Mouse (Mus musculus): Measurements from ENCODE around the gene Zfp637.

The Zfp637 gene

GRCm38 (mm10) chr6:117840686-117841510, at the start of gene Zfp637:
Gene Zfp637, plus strand, starts transcription at chr6:117841180.
- in situ Hi-C loops (cut with MboI; ENCODE audit: low pct_unique_long_range_greater_than_20kb in 1 of 2, low sequenced_read_pairs in 2 of 2, unreplicated experiment in 1 of 2), result loop anchor here in 1 of 2 experiments (25.0 kb wide), 2 partner anchors 679 to 1079 kb away; partner anchors contain the start of gene Cxcl12

- in situ Hi-C loops (cut with MboI; ENCODE audit: low pct_unique_long_range_greater_than_20kb in 1 of 2, low sequenced_read_pairs in 2 of 2, unreplicated experiment in 1 of 2), result no loop called here
Measured at GRCm38 (mm10) chr6:117795251-117795650, 45.7 kb upstream of the Zfp637 start.

- in situ Hi-C loops (cut with MboI; ENCODE audit: low pct_unique_long_range_greater_than_20kb in 1 of 2, low sequenced_read_pairs in 2 of 2, unreplicated experiment in 1 of 2), result no loop called here
Measured at GRCm38 (mm10) chr6:117800824-117801223, 40.2 kb upstream of the Zfp637 start.

- in situ Hi-C loops (cut with MboI; ENCODE audit: low pct_unique_long_range_greater_than_20kb in 1 of 2, low sequenced_read_pairs in 2 of 2, unreplicated experiment in 1 of 2), result no loop called here
Measured at GRCm38 (mm10) chr6:117801801-117802200, 39.2 kb upstream of the Zfp637 start.

GRCm38 (mm10) chr6:117807756-117808155, 33.2 kb upstream of the Zfp637 start:
- in situ Hi-C loops (cut with MboI; ENCODE audit: low pct_unique_long_range_greater_than_20kb in 1 of 2, low sequenced_read_pairs in 2 of 2, unreplicated experiment in 1 of 2), result no loop called here

- in situ Hi-C loops (cut with MboI; ENCODE audit: low pct_unique_long_range_greater_than_20kb in 1 of 2, low sequenced_read_pairs in 2 of 2, unreplicated experiment in 1 of 2), result no loop called here
Measured at GRCm38 (mm10) chr6:117809816-117810215, 31.2 kb upstream of the Zfp637 start.

GRCm38 (mm10) chr6:117810717-117811116, 30.3 kb upstream of the Zfp637 start:
- in situ Hi-C loops (cut with MboI; ENCODE audit: low pct_unique_long_range_greater_than_20kb in 1 of 2, low sequenced_read_pairs in 2 of 2, unreplicated experiment in 1 of 2), result no loop called here

- in situ Hi-C loops (cut with MboI; ENCODE audit: low pct_unique_long_range_greater_than_20kb in 1 of 2, low sequenced_read_pairs in 2 of 2, unreplicated experiment in 1 of 2), result no loop called here
Measured at GRCm38 (mm10) chr6:117811256-117811655, 29.7 kb upstream of the Zfp637 start.

GRCm38 (mm10) chr6:117814681-117815080, 26.3 kb upstream of the Zfp637 start:
- in situ Hi-C loops (cut with MboI; ENCODE audit: low pct_unique_long_range_greater_than_20kb in 1 of 2, low sequenced_read_pairs in 2 of 2, unreplicated experiment in 1 of 2), result no loop called here

GRCm38 (mm10) chr6:117817108-117817541, 23.9 kb upstream of the Zfp637 start:
- in situ Hi-C loops (cut with MboI; ENCODE audit: low pct_unique_long_range_greater_than_20kb in 1 of 2, low sequenced_read_pairs in 2 of 2, unreplicated experiment in 1 of 2), result no loop called here

GRCm38 (mm10) chr6:117820327-117820726, 20.7 kb upstream of the Zfp637 start:
- in situ Hi-C loops (cut with MboI; ENCODE audit: low pct_unique_long_range_greater_than_20kb in 1 of 2, low sequenced_read_pairs in 2 of 2, unreplicated experiment in 1 of 2), result loop anchor here (5.0 to 10.0 kb wide), 3 partner anchors 66 to 656 kb away; partner anchors contain the start of gene Cxcl12 (in 1 of the 2)

GRCm38 (mm10) chr6:117825369-117825768, 15.6 kb upstream of the Zfp637 start:
- in situ Hi-C loops (cut with MboI; ENCODE audit: low pct_unique_long_range_greater_than_20kb in 1 of 2, low sequenced_read_pairs in 2 of 2, unreplicated experiment in 1 of 2), result loop anchor here (5.0 to 25.0 kb wide), 5 partner anchors 58 to 1063 kb away; partner anchors contain the start of gene Cxcl12 (in 2 of the 2)

- in situ Hi-C loops (cut with MboI; ENCODE audit: low pct_unique_long_range_greater_than_20kb in 1 of 2, low sequenced_read_pairs in 2 of 2, unreplicated experiment in 1 of 2), result loop anchor here (5.0 to 25.0 kb wide), 5 partner anchors 61 to 1066 kb away; partner anchors contain the start of gene Cxcl12 (in 2 of the 2)
Measured at GRCm38 (mm10) chr6:117828273-117828672, 12.7 kb upstream of the Zfp637 start.

- in situ Hi-C loops (cut with MboI; ENCODE audit: low pct_unique_long_range_greater_than_20kb in 1 of 2, low sequenced_read_pairs in 2 of 2, unreplicated experiment in 1 of 2), result loop anchor here in 1 of 2 experiments (25.0 kb wide), 2 partner anchors 679 to 1079 kb away; partner anchors contain the start of gene Cxcl12
Measured at GRCm38 (mm10) chr6:117841511-117841955, 553 bp downstream of the Zfp637 start.

- in situ Hi-C loops (cut with MboI; ENCODE audit: low pct_unique_long_range_greater_than_20kb in 1 of 2, low sequenced_read_pairs in 2 of 2, unreplicated experiment in 1 of 2), result loop anchor here in 1 of 2 experiments (25.0 kb wide), 2 partner anchors 682 to 1082 kb away; partner anchors contain the start of gene Cxcl12
Measured at GRCm38 (mm10) chr6:117844597-117844996, 3.6 kb downstream of the Zfp637 start.

GRCm38 (mm10) chr6:117846671-117847070, 5.7 kb downstream of the Zfp637 start:
- in situ Hi-C loops (cut with MboI; ENCODE audit: low pct_unique_long_range_greater_than_20kb in 1 of 2, low sequenced_read_pairs in 2 of 2, unreplicated experiment in 1 of 2), result loop anchor here in 1 of 2 experiments (25.0 kb wide), 2 partner anchors 684 to 1084 kb away; partner anchors contain the start of gene Cxcl12

GRCm38 (mm10) chr6:117847772-117848171, 6.8 kb downstream of the Zfp637 start:
- in situ Hi-C loops (cut with MboI; ENCODE audit: low pct_unique_long_range_greater_than_20kb in 1 of 2, low sequenced_read_pairs in 2 of 2, unreplicated experiment in 1 of 2), result loop anchor here in 1 of 2 experiments (25.0 kb wide), 2 partner anchors 685 to 1085 kb away; partner anchors contain the start of gene Cxcl12

- in situ Hi-C loops (cut with MboI; ENCODE audit: low pct_unique_long_range_greater_than_20kb in 1 of 2, low sequenced_read_pairs in 2 of 2, unreplicated experiment in 1 of 2), result loop anchor here in 1 of 2 experiments (25.0 kb wide), 2 partner anchors 686 to 1086 kb away; partner anchors contain the start of gene Cxcl12
Measured at GRCm38 (mm10) chr6:117848577-117848976, 7.6 kb downstream of the Zfp637 start.

- in situ Hi-C loops (cut with MboI; ENCODE audit: low pct_unique_long_range_greater_than_20kb in 1 of 2, low sequenced_read_pairs in 2 of 2, unreplicated experiment in 1 of 2), result loop anchor here in 1 of 2 experiments (10.0 kb wide), 1 partner anchor 113 kb away; no protein-coding TSS in a partner anchor
Measured at GRCm38 (mm10) chr6:117851747-117852146, 10.8 kb downstream of the Zfp637 start.
